Mouse (Mus musculus) ES-E14 (cell line): ENCODE measurements around the gene Pus10.

Experiments used
- CHD2 ChIP-seq: IDR thresholded peaks from 2 replicates; pipeline ENCODE4 v1.6.1; 2014; ENCODE audit warnings: mild to moderate bottlenecking, low read depth, low read length, inconsistent platforms
- ZC3H11A ChIP-seq: IDR thresholded peaks from 2 replicates; pipeline ENCODE4 v1.6.1; 2012; ENCODE audit warnings: low read depth, mild to moderate bottlenecking, inconsistent platforms, low read length, borderline replicate concordance

GRCm38 (mm10) chr11:23769686-23770509 lies 104.4 kb downstream of the Pus10 start:
- TF ChIP-seq CHD2 (no peak), ZC3H11A (no peak)
